In the genomic region with DNA sequence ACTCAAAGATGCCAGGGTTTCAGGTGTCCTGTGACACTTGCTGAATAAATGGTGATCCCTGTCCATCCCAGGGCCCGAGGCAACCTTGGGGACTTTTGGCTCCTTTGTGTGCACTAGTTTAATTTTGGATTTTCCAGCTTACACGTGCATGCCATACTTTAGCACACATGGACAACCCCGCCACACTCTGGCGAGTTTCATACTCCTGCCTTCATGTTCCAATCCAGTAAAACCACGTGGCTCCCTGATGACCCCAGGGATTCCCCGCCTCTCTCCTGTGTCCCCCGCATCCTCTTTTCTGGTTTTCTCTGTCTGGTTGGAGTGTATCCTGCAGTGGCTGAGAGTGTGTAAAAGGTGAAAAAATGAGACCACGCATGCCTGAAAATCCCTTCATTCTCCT, we compare ENCODE assay signal across 24 mouse cellular contexts. TPM values are rescaled to one million over a fixed set of nuclear protein-coding genes. Genes with fewer than 3 reads are reported as not detected.
DNase-seq lines count a peak whose midpoint lies in the region; ATAC-seq and TF ChIP-seq lines count a peak whose summit lies in the region.
"Had no signal": no experiment of that assay in that cellular context is flagged by ENCODE, and none has a peak within 500 bp of the region (broad histone marks: within the 10 kb centered on the region; RNA-seq: fewer than 3 reads in every experiment).

No protein-coding gene starts in this region.

- no peak overlapping the region for H3K4me3 ChIP-seq in midbrain, embryonic 11.5 days (ENCODE audit: low read depth, low read length)
- H3K4me3 ChIP-seq in midbrain, embryonic 16.5 days (ENCODE audit: low read depth, low read length), result no peak overlapping the region
- H3K4me3 ChIP-seq in E14TG2a.4 (replicated peaks; ENCODE audit: low read length), result 0 out of 2 replicates have a peak overlapping the region, but pooled peaks have one; percentile 10
- H3K4me3 ChIP-seq: embryonic facial prominence, embryonic 10.5 days; erythroblast, embryonic 14.5 days; forebrain, embryonic 10.5 days; forebrain, embryonic 15.5 days; heart, embryonic 10.5 days; heart, embryonic 15.5 days; hindbrain, embryonic 13.5 days had no signal

- peak; percentile 45 for DNase-seq in midbrain, embryonic 11.5 days (ENCODE audit: low spot score, missing footprints)
- peak; percentile 14 for DNase-seq in 416B (ENCODE audit: low read depth)
- peak; percentile 15 for DNase-seq in splenic B cell, adult 2 months (ENCODE audit: low read depth, low spot score)
- no peak for DNase-seq in lung, postnatal 14 days
- DNase-seq in embryo, embryonic 10 days (ENCODE audit: low spot score), result no peak
- DNase-seq: adrenal gland, adult 2 months; adrenal gland, postnatal 25 days; cerebellum, adult 18-20 months; cerebellum, adult 9-11 months; cerebellum, postnatal 36 days; gastrocnemius, postnatal 10 days; heart, adult 18-20 months; heart, postnatal 14 days had no signal

- TF ChIP-seq CTCF in E14TG2a.4 (conservative IDR thresholded peaks at IDR 0.05; ENCODE audit: low read length), result no peak

- no peak for ATAC-seq in midbrain, embryonic 11.5 days (ENCODE audit: low FRiP score)
- no peak for ATAC-seq in midbrain, embryonic 16.5 days
- ATAC-seq: forebrain, embryonic 15.5 days; hindbrain, postnatal 0 days; Patski had no signal

- 85% methylated on average over 8 of the region's 8 CpGs for WGBS in midbrain, embryonic 11.5 days
- 84% methylated on average over 8 of the region's 8 CpGs for WGBS in midbrain, embryonic 16.5 days

- H3K27ac ChIP-seq in midbrain, embryonic 11.5 days (ENCODE audit: low read depth, low read length), result no peak overlapping the region
- no peak overlapping the region for H3K27ac ChIP-seq in midbrain, embryonic 16.5 days (ENCODE audit: low read length)
- H3K27ac ChIP-seq: embryonic facial prominence, embryonic 10.5 days; forebrain, embryonic 10.5 days; forebrain, embryonic 15.5 days; heart, embryonic 10.5 days; heart, embryonic 15.5 days; hindbrain, embryonic 13.5 days; hindbrain, postnatal 0 days had no signal

- H3K4me2 ChIP-seq in midbrain, embryonic 11.5 days, result no peak overlapping the region
- no peak overlapping the region for H3K4me2 ChIP-seq in midbrain, embryonic 16.5 days (ENCODE audit: low read length)
- H3K4me2 ChIP-seq: forebrain, embryonic 15.5 days; heart, embryonic 15.5 days; hindbrain, embryonic 13.5 days had no signal

- no peaks in the 10 kb centered on the region for H3K9me3 ChIP-seq in midbrain, embryonic 11.5 days (ENCODE audit: control insufficient read depth, low read length)
- no peaks in the 10 kb centered on the region for H3K9me3 ChIP-seq in midbrain, embryonic 16.5 days (replicated peaks; ENCODE audit: control insufficient read depth, low read length, poor library complexity, severe bottlenecking)
- H3K9me3 ChIP-seq in E14TG2a.4 (ENCODE audit: low read length), result no peaks in the 10 kb centered on the region
- H3K9me3 ChIP-seq: embryonic facial prominence, embryonic 10.5 days; forebrain, embryonic 10.5 days; forebrain, embryonic 15.5 days; heart, embryonic 10.5 days; heart, embryonic 15.5 days; hindbrain, embryonic 13.5 days had no signal

- no peaks in the 10 kb centered on the region for H3K36me3 ChIP-seq in midbrain, embryonic 11.5 days (ENCODE audit: control insufficient read depth, insufficient read depth, low read length)
- H3K36me3 ChIP-seq in midbrain, embryonic 16.5 days (ENCODE audit: control insufficient read depth, insufficient read depth, low read length), result no peaks in the 10 kb centered on the region
- no peaks in the 10 kb centered on the region for H3K36me3 ChIP-seq in E14TG2a.4 (ENCODE audit: insufficient read depth, low read length)
- no peaks in the 10 kb centered on the region for H3K36me3 ChIP-seq in splenic B cell, adult 2 months (ENCODE audit: control insufficient read depth, insufficient read depth, low read length, poor library complexity, severe bottlenecking)
- H3K36me3 ChIP-seq: embryonic facial prominence, embryonic 10.5 days; forebrain, embryonic 10.5 days; forebrain, embryonic 15.5 days; heart, embryonic 10.5 days; heart, embryonic 15.5 days; hindbrain, embryonic 13.5 days had no signal

- H3K9ac ChIP-seq in midbrain, embryonic 11.5 days (ENCODE audit: low read length), result no peak overlapping the region
- H3K9ac ChIP-seq in midbrain, embryonic 16.5 days (ENCODE audit: low read depth, low read length), result no peak overlapping the region
- H3K9ac ChIP-seq: forebrain, embryonic 15.5 days; heart, embryonic 15.5 days; hindbrain, embryonic 13.5 days had no signal

- no peaks in the 10 kb centered on the region for H3K27me3 ChIP-seq in midbrain, embryonic 11.5 days (ENCODE audit: control insufficient read depth, insufficient read depth, low read length)
- no peaks in the 10 kb centered on the region for H3K27me3 ChIP-seq in midbrain, embryonic 16.5 days (ENCODE audit: control insufficient read depth, insufficient read depth, low read depth, low read length)
- H3K27me3 ChIP-seq in E14TG2a.4 (ENCODE audit: insufficient read depth, low read length), result peaks cover 22% of the 10 kb centered on the region
- H3K27me3 ChIP-seq in splenic B cell, adult 2 months (ENCODE audit: control insufficient read depth, insufficient read depth, low read length, poor library complexity, severe bottlenecking), result no peaks in the 10 kb centered on the region
- H3K27me3 ChIP-seq: forebrain, embryonic 15.5 days; hindbrain, embryonic 13.5 days had no signal

- no peaks in the 10 kb centered on the region for H3K4me1 ChIP-seq in midbrain, embryonic 11.5 days (ENCODE audit: control insufficient read depth, insufficient read depth, low read length)
- H3K4me1 ChIP-seq in midbrain, embryonic 16.5 days (ENCODE audit: control insufficient read depth, insufficient read depth, low read length), result peaks cover 3% of the 10 kb centered on the region; the same call in 1 of the 2 replicates
- H3K4me1 ChIP-seq in E14TG2a.4 (replicated peaks; ENCODE audit: low read depth, low read length), result peaks cover 18% of the 10 kb centered on the region
- H3K4me1 ChIP-seq: forebrain, embryonic 15.5 days; heart, embryonic 10.5 days had no signal

RNA-seq across cellular contexts. Expression of a gene that starts 31.6 kb away (rescaled TPM):
- 0.58 and 0.68 TPM in 2 replicates for polyA plus RNA-seq in midbrain, embryonic 11.5 days (2014; fragmentation: Nextera tagmentation; extraction: Ambion mirVana)
- 4.2 and 5.0 TPM in 2 replicates for polyA plus RNA-seq in midbrain, embryonic 16.5 days (2015; fragmentation: Nextera tagmentation; extraction: Ambion mirVana)
- polyA plus RNA-seq: erythroblast, embryonic 14.5 days had no signal

Comparison
In these comparisons a context has a peak if more than half of its experiments do, and no peak if none do; other contexts are left out.
1. DNase-seq: peak in midbrain, embryonic 11.5 days (single experiment), 416B (single experiment) and splenic B cell, adult 2 months (single experiment); none in lung, postnatal 14 days (single experiment) and embryo, embryonic 10 days (single experiment).